Mouse (Mus musculus) midbrain, embryonic 10.5 days (tissue): Measurements from ENCODE around the gene Adgrv1. TPM values are rescaled to one million over a fixed set of nuclear protein-coding genes. Genes with fewer than 3 reads are reported as not detected.

Source experiments
- DNase-seq: peaks from one replicate; pipeline ENCODE4 v3.0.0-alpha.2; 2017; ENCODE audit warnings: low spot score
- H3K27ac ChIP-seq: fragments of 300-500 bp; sonication (generic); replicated peaks from 2 replicates; pipeline ENCODE4 v1.5.1; 2016; ENCODE audit warnings: mild to moderate bottlenecking
- H3K27me3 ChIP-seq: fragments of 300-500 bp; sonication (generic); 2 replicates; pipeline ENCODE4 v1.6.1; 2016; ENCODE audit warnings: low read depth, mild to moderate bottlenecking; ENCODE audit not compliant: poor library complexity, severe bottlenecking
- H3K36me3 ChIP-seq: fragments of 300-500 bp; sonication (generic); 2 replicates; pipeline ENCODE4 v1.6.1; 2016; ENCODE audit warnings: mild to moderate bottlenecking, moderate library complexity
- H3K4me1 ChIP-seq: fragments of 300-500 bp; sonication (generic); 2 replicates; pipeline ENCODE4 v1.6.1; 2016
- H3K4me3 ChIP-seq: fragments of 300-500 bp; sonication (generic); 2 replicates; pipeline ENCODE4 v1.5.1; 2016; ENCODE audit warnings: mild to moderate bottlenecking, moderate library complexity
- H3K9me3 ChIP-seq: fragments of 300-500 bp; sonication (generic); replicated peaks from 2 replicates; pipeline ENCODE4 v1.6.1; 2016; ENCODE audit warnings: mild to moderate bottlenecking
- WGBS: fragments of 180-500 bp; shearing (Covaris S2); methylation state at CpG from one replicate; pipeline ENCODE4 v1.1.7; 2016; 5-methylcytosine and 5-hydroxymethylcytosine counted together
- polyA plus RNA-seq: library from polyadenylated mRNA; unstranded; fragments of >200 nt; fragmentation: Nextera tagmentation; extraction: Ambion mirVana; gene quantifications from 2 replicates; pipeline ENCODE4 v1.2.1, GENCODE M21; 2016

Adgrv1 gene
- polyA plus RNA-seq, 1 experiment from 2014 or later: 47.3 TPM

DNA sequence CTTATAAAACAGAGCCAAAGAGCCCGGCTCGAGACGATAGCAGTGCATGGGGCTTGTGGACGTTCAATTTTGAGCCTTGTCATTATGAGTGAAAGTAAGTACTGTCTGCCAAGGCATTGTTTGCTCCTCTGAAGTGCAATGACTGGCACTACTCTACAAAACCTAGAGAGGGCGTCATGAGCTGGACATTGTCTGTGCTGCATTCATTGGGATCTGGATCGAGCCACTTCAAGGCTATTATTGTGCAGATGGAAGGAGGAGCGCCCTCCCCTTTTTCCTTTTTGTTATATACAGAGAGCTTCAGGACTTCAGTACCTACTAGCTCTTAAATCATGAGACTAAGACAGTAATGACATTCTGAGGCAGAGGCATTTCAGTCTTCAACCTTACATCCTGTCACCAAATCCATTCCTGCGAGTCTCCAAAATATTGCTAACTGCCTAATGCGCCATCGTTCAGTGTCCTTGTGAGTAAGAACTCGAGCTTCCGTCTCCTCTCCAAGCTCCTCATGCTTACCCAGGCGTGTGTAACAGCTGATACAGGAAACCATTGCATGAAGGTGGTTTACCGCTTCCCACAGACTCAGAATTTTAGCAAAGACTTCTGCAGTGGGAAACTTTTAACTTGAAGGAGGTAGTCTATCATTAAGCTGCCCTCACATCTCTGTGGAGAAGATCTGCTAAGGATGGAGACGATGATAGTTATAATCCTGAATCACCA is 285.5 kb downstream of the Adgrv1 start:
- Histone ChIP-seq H3K9me3 (peaks cover 11% of the 10 kb centered on the region; the same call in 1 of the 2 replicates), H3K4me3 (no peak overlapping the region), H3K36me3 (peaks cover 62% of the 10 kb centered on the region), H3K27ac (no peak overlapping the region), H3K4me1 (peaks cover 12% of the 10 kb centered on the region), H3K27me3 (no peaks in the 10 kb centered on the region)
- WGBS: 90% methylated on average over 15 of the region's 15 CpGs
- DNase-seq: no peak

DNA sequence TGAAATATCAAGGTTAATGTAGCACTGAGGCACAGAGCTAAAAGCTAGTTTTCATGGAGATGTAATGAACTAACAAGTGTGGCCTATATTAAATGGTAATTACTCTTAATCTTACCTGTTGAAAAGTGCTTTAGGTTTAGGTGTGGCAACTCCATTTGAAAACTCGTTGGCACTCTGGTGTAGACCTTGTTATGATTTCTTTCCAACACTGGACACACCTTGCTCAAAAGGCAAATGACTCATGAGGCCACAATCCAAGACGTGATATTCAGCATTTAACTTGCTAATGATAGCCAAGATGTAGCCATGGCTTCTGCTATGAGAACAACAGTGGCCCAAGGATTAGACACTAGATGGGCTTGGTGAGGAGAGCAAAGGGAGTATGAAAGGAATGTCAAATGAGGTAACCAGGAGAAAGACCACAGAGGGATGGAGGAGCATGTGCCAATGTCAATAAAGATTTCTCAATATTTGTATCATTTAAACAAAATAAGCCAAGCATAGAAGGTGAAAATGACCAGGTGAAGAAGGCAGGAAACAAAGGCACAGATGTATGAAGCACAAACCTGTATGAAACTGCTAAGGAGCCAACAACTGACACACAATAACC is 289.9 kb downstream of the Adgrv1 start:
- Histone ChIP-seq H3K36me3 (peaks cover 42% of the 10 kb centered on the region), H3K9me3 (peaks cover 11% of the 10 kb centered on the region; the same call in 1 of the 2 replicates), H3K4me1 (no peaks in the 10 kb centered on the region), H3K4me3 (no peak overlapping the region), H3K27me3 (no peaks in the 10 kb centered on the region), H3K27ac (no peak overlapping the region)
- 86% methylated on average over 2 of the region's 2 CpGs for WGBS
- no peak for DNase-seq

DNA sequence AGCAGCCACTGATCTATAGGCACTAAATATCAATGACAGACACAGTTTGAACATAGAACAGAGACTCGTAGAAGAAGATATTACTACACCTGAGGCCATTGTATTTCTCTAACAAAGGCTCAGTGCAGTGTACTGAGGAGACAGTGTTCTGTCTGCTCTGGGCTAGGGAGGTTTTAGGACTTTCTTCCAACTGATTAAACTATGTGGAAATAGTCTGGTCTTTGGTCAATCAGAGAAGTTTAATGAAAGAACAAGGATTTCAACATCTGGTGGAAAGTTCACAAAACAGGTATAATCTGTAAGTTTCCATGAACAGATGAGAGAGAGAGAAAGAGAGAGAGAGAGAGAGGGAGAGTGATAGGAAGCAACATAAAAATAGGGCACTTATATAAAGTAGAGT is 297.7 kb downstream of the Adgrv1 start:
- H3K9me3 ChIP-seq: no peaks in the 10 kb centered on the region
- H3K4me1 ChIP-seq: peaks cover 5% of the 10 kb centered on the region; the same call in 1 of the 2 replicates
- H3K27me3 ChIP-seq: no peaks in the 10 kb centered on the region
- no peak overlapping the region for H3K4me3 ChIP-seq
- peaks cover 18% of the 10 kb centered on the region for H3K36me3 ChIP-seq
- no peak for DNase-seq
- WGBS: 83% methylated on average over 1 of the region's 1 CpGs
- H3K27ac ChIP-seq: no peak overlapping the region

GRCm38 (mm10) chr13:81332018-81332417 is 300.9 kb downstream of the Adgrv1 start:
- Histone ChIP-seq H3K4me3 (no peak overlapping the region), H3K9me3 (no peaks in the 10 kb centered on the region), H3K4me1 (peaks cover 5% of the 10 kb centered on the region; the same call in 1 of the 2 replicates), H3K27ac (no peak overlapping the region), H3K36me3 (peaks cover 19% of the 10 kb centered on the region), H3K27me3 (no peaks in the 10 kb centered on the region)
- WGBS: 39% methylated on average over 3 of the region's 3 CpGs
- no peak for DNase-seq

- H3K4me1 ChIP-seq: peaks cover 5% of the 10 kb centered on the region; the same call in 1 of the 2 replicates
- H3K4me3 ChIP-seq: no peak overlapping the region
- WGBS: 91% methylated on average over 5 of the region's 5 CpGs
- H3K9me3 ChIP-seq: no peaks in the 10 kb centered on the region
- no peak overlapping the region for H3K27ac ChIP-seq
- no peaks in the 10 kb centered on the region for H3K27me3 ChIP-seq
- H3K36me3 ChIP-seq: peaks cover 19% of the 10 kb centered on the region
- DNase-seq: no peak
Observed at GRCm38 (mm10) chr13:81329762-81330161, 303.2 kb downstream of the Adgrv1 start.

GRCm38 (mm10) chr13:81328181-81328580 is 304.8 kb downstream of the Adgrv1 start:
- no peak for DNase-seq
- Histone ChIP-seq H3K27me3 (no peaks in the 10 kb centered on the region), H3K9me3 (no peaks in the 10 kb centered on the region), H3K36me3 (peaks cover 19% of the 10 kb centered on the region), H3K27ac (no peak overlapping the region), H3K4me3 (no peak overlapping the region), H3K4me1 (peaks cover 5% of the 10 kb centered on the region; the same call in 1 of the 2 replicates)
- 97% methylated on average over 1 of the region's 1 CpGs for WGBS

GRCm38 (mm10) chr13:81325606-81326215 is 307.2 kb downstream of the Adgrv1 start:
- WGBS: 89% methylated on average over 2 of the region's 2 CpGs
- H3K27me3 ChIP-seq: no peaks in the 10 kb centered on the region
- DNase-seq: no peak
- no peak overlapping the region for H3K27ac ChIP-seq
- H3K4me1 ChIP-seq: no peaks in the 10 kb centered on the region
- H3K9me3 ChIP-seq: no peaks in the 10 kb centered on the region
- no peak overlapping the region for H3K4me3 ChIP-seq
- H3K36me3 ChIP-seq: peaks cover 8% of the 10 kb centered on the region

DNA sequence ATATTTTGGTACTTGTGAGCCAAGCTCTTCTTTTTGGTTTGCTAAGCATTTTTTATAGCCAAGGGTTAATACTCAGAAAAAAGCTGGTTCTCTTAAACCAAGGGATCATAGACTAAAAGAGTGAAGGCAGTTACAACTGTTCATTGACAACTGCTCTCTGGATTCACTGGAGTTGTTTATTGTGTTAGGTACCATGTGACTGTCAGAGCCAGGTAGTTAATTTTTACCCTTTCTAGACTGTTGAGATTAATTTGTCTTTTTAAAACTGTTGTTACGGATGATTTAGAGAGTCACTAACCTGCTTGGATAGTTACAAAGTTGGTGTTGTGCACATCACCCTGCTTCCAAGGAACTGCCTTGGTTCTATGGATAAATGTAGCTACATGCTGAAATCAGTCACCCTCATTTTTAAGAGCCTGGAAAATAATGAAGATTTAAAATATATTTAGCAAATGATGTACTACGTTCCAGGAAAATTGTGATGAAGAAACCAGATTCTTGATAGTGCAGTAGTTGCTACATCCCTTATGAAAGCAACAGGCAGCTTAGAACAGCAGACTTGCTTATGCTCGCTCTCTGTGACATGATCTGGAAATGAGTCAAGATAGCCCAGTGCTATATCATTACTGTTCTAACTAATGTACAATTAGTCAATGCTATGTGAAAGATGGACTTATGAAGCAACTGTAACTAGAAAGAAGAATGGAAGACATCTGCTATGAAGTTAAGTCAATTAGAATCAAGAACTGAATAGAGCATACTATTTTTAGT is 309.2 kb downstream of the Adgrv1 start:
- H3K27ac ChIP-seq: no peak overlapping the region
- H3K4me1 ChIP-seq: no peaks in the 10 kb centered on the region
- no peak overlapping the region for H3K4me3 ChIP-seq
- DNase-seq: no peak
- H3K27me3 ChIP-seq: no peaks in the 10 kb centered on the region
- WGBS: 94% methylated on average over 3 of the region's 3 CpGs
- 0 out of 2 replicates have a peak, but pooled peaks cover under 1% of the 10 kb centered on the region for H3K36me3 ChIP-seq
- no peaks in the 10 kb centered on the region for H3K9me3 ChIP-seq

GRCm38 (mm10) chr13:81316581-81316980 is 316.4 kb downstream of the Adgrv1 start:
- WGBS: 87% methylated on average over 4 of the region's 4 CpGs
- no peak overlapping the region for H3K27ac ChIP-seq
- no peak for DNase-seq
- H3K36me3 ChIP-seq: 0 out of 2 replicates have a peak, but pooled peaks cover 2% of the 10 kb centered on the region
- H3K4me3 ChIP-seq: no peak overlapping the region
- H3K4me1 ChIP-seq: peaks cover 6% of the 10 kb centered on the region; the same call in 1 of the 2 replicates
- H3K9me3 ChIP-seq: no peaks in the 10 kb centered on the region
- no peaks in the 10 kb centered on the region for H3K27me3 ChIP-seq

GRCm38 (mm10) chr13:81314306-81315120 is 318.4 kb downstream of the Adgrv1 start:
- Histone ChIP-seq H3K9me3 (no peaks in the 10 kb centered on the region), H3K36me3 (0 out of 2 replicates have a peak, but pooled peaks cover 2% of the 10 kb centered on the region), H3K4me3 (no peak overlapping the region), H3K27me3 (no peaks in the 10 kb centered on the region), H3K4me1 (peaks cover 6% of the 10 kb centered on the region; the same call in 1 of the 2 replicates), H3K27ac (no peak overlapping the region)
- 81% methylated on average over 7 of the region's 7 CpGs for WGBS
- no peak for DNase-seq

- Histone ChIP-seq H3K27ac (no peak overlapping the region), H3K4me3 (no peak overlapping the region), H3K27me3 (no peaks in the 10 kb centered on the region), H3K36me3 (0 out of 2 replicates have a peak, but pooled peaks cover 2% of the 10 kb centered on the region), H3K9me3 (no peaks in the 10 kb centered on the region), H3K4me1 (peaks cover 6% of the 10 kb centered on the region; the same call in 1 of the 2 replicates)
- no peak for DNase-seq
- 85% methylated on average over 5 of the region's 5 CpGs for WGBS
Observed at GRCm38 (mm10) chr13:81312148-81312547, 320.8 kb downstream of the Adgrv1 start.
